Mouse (Mus musculus): ENCODE data around the gene Serpina3i.

Serpina3i gene

DNA sequence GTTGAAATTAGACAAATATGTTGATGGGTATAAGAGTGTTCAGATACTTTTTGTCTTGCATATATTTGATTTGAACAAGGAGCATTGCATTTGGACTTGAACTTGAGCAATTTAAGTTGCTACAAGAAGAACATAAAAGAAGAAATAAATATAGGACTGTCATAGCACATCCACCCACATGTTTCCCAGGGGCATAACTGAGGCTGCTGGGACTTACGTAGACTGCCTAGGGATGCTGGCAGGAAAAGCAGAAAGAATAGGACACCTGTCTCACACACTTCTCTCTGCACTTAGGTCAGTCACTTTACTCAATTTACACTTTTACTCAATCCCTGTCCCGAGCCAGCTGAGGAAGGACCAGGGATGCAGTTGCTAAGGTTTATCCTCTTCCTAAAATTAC lies 31.0 kb downstream of the Serpina3i start:
- no peak for DNase-seq (ENCODE audit: low spot score in 2 of 2)

DNA sequence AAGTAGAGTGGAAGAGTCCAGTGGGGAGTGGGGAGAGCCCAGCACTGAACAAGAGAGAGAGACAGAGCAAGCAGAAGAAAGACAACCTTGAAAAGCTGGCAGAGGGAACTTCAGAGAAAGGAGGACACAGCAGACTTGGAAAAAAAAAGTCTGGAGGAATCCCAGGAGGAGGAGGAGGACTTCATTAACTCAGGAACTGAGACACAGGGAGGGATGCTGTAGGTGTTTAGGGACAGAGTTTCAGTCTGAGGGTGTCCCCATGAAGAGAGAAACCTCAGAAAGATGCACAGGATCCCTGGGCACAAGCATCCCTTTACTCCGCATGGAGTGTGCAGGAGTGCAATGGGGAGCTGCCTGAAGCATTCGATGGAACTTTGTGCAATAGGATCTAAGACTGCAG lies 35.1 kb downstream of the Serpina3i start:
- no peak for DNase-seq (ENCODE audit: low spot score in 2 of 2)

DNA sequence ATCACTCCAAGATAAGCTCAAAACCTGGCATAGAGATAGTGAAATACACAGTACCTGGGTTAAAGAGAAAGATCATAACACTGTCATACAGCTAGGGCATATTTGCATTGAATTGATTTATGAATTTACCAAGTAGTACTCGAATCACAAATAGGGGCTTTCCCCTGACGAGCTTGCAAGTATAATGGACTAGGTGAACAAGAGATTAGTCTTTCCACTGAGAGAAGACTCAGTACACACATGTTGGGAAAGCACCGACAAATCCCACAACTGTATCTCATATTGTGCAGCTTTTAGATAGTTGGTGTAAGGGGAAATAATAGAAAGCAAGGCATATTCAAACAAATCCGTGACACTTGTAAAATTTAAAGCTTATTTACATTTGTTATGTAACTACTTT lies 43.1 kb downstream of the Serpina3i start:
- no peak for DNase-seq (ENCODE audit: low spot score in 2 of 2)

DNA sequence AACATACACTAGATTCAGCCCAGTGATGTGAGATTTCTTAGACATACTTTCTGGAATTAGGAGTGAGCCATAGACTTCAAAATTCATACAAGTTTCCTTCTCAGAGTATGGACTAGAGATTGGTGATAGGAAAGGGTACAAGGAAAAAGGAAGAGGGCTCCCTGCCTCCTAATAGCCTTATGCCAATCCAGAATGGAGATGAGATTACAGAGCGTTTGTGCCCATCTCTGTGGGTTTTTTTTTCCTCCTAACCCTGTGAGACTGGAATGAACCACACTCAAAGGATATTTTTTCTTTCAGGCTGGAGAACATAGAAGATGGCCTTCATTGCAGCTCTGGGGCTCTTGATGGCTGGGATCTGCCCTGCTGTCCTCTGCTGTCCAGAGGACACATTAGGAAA lies 51.3 kb downstream of the Serpina3i start, which contains the start of gene Serpina3j:
Gene Serpina3j, plus strand, starts transcription at position 301 of the 400 bp plus-strand sequence.
- no peak for DNase-seq (ENCODE audit: low spot score in 2 of 2)

All from cerebellum, postnatal 4 days (tissue).